Mouse (Mus musculus) midbrain, embryonic 11.5 days (tissue): ENCODE data around the gene Nudt15. TPM values are rescaled to one million over a fixed set of nuclear protein-coding genes. Genes with fewer than 3 reads are reported as not detected.
A peak's percentile ranks its signal among the peaks of the same experiment; 100 is the strongest.

Experiments used
- ATAC-seq: fragments of 200-750 bp; cut with Nextera tagmentation; 2 replicates; pipeline ENCODE4 v1.8.0; 2017; ENCODE audit warnings: moderate TSS enrichment, moderate library complexity; ENCODE audit not compliant: low FRiP score
- DNase-seq: peaks from one replicate; pipeline ENCODE4 v3.0.0; 2015; ENCODE audit warnings: low spot score; ENCODE audit errors: missing footprints
- H3K27ac ChIP-seq: fragments of 300-500 bp; sonication (generic); 2 replicates; pipeline ENCODE4 v1.5.1; 2014; ENCODE audit warnings: low read depth, low read length
- H3K27me3 ChIP-seq: fragments of 300-500 bp; sonication (generic); 2 replicates; pipeline ENCODE4 v1.6.1; 2014; ENCODE audit warnings: mild to moderate bottlenecking, low read length, moderate library complexity, mixed read lengths; ENCODE audit not compliant: control insufficient read depth, insufficient read depth
- H3K36me3 ChIP-seq: fragments of 300-500 bp; sonication (generic); 2 replicates; pipeline ENCODE4 v1.6.1; 2014; ENCODE audit warnings: mild to moderate bottlenecking, low read length, moderate library complexity, mixed read lengths; ENCODE audit not compliant: control insufficient read depth, insufficient read depth
- H3K4me1 ChIP-seq: fragments of 300-500 bp; sonication (generic); 2 replicates; pipeline ENCODE4 v1.6.1; 2014; ENCODE audit warnings: low read length; ENCODE audit not compliant: control insufficient read depth, insufficient read depth
- H3K4me2 ChIP-seq: fragments of 300-500 bp; sonication (generic); 2 replicates; pipeline ENCODE4 v1.6.1; 2014; ENCODE audit warnings: mild to moderate bottlenecking, moderate library complexity
- H3K4me3 ChIP-seq: fragments of 300-500 bp; sonication (generic); 2 replicates; pipeline ENCODE4 v1.5.1; 2014; ENCODE audit warnings: low read depth, low read length
- H3K9ac ChIP-seq: fragments of 300-500 bp; sonication (generic); 2 replicates; pipeline ENCODE4 v1.6.1; 2014; ENCODE audit warnings: low read length
- H3K9me3 ChIP-seq: fragments of 300-500 bp; sonication (generic); 2 replicates; pipeline ENCODE4 v1.6.1; 2016; ENCODE audit warnings: low read length; ENCODE audit not compliant: control insufficient read depth
- WGBS: fragments of 180-500 bp; shearing (Covaris S2); extraction: QIAGEN DNeasy Blood & Tissue Kit; methylation state at CpG from one replicate; pipeline ENCODE4 v1.1.7; 2014; 5-methylcytosine and 5-hydroxymethylcytosine counted together
- polyA plus RNA-seq: library from polyadenylated mRNA; unstranded; fragments of >200 nt; fragmentation: Nextera tagmentation; extraction: Ambion mirVana; gene quantifications from 2 replicates; pipeline ENCODE4 v1.2.1, GENCODE M21; 2014

Gene Nudt15
- polyA plus RNA-seq, 1 experiment from 2014 or later, result 10.8 TPM

DNA sequence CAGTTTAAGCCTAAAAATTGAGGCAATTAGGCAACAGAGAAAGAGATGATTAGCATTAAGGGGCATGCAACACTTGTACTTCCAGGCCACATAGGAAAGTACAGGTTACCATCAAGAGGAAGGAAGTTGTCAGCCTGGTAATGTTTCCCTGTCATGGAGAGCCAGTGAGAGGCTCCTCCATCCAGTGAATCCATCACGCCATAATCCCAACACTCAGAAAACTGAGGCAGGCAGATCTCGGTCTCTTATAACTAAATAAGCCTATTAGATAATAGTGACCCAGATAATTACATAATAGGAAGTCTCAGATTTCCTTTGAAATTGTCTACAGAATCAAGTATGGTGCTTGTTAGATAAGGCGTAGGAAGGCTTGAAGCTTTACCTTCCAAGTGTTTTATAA is 23.9 kb downstream of the Nudt15 start:
- DNase-seq (no peak), ATAC-seq (no peak)
- H3K27ac ChIP-seq, result no peak overlapping the region
- H3K9ac ChIP-seq, result no peak overlapping the region
- no peaks in the 10 kb centered on the region for H3K27me3 ChIP-seq
- WGBS, result 78% methylated on average over 3 of the region's 3 CpGs
- H3K4me3 ChIP-seq, result no peak overlapping the region
- H3K4me1 ChIP-seq, result no peaks in the 10 kb centered on the region
- no peaks in the 10 kb centered on the region for H3K9me3 ChIP-seq
- no peaks in the 10 kb centered on the region for H3K36me3 ChIP-seq
- H3K4me2 ChIP-seq, result no peak overlapping the region

DNA sequence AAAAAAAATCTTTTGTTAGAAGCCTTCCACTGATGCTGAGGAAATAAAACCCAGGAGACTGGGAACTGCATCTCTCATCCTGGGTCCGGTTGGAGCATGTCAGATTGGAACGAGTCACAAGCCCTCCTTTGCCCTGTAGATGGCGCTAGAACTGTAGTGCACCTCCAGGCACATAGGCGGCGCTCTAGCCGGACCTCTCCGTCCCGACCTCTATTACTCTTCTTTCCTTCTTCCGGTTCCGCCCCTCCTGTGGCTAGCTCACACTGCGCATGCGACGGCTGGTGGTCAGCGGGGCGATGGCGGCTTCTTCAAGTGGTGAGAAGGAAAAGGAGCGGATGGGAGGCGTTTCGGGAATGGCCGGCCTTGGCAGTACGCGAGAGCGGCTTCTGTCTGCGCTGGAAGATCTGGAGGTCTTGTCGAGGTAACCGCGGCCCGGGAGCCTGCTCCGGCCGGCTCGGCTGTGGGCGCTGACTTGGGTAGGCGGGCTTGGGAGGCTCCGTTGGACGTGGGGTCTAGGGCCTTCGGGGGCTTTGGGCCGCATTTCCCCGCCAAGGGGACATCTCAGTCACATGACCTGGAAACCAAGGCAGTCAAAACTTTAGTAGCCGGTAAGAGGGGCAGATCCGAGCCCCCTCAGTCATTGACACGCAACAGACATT is 38.1 kb downstream of the Nudt15 start, which contains the start of gene Med4:
Med4 (plus strand) TSS at position 261 of the 659 bp plus-strand sequence.
- H3K9me3 ChIP-seq, result no peaks in the 10 kb centered on the region
- peak within 1 kb of the TSS; percentile 79 for H3K9ac ChIP-seq
- peaks cover 6% of the 10 kb centered on the region for H3K4me1 ChIP-seq
- no peaks in the 10 kb centered on the region for H3K27me3 ChIP-seq
- peaks cover 2% of the 10 kb centered on the region; the same call in 1 of the 2 replicates for H3K36me3 ChIP-seq
- peak; percentile 100 for DNase-seq
- peak; percentile 97 for ATAC-seq
- under 1% methylated on average over 41 of the region's 41 CpGs for WGBS
- H3K27ac ChIP-seq, result no peak within 1 kb of the TSS
- peak within 1 kb of the TSS; percentile 88 for H3K4me2 ChIP-seq
- H3K4me3 ChIP-seq, result peak within 1 kb of the TSS; percentile 80

DNA sequence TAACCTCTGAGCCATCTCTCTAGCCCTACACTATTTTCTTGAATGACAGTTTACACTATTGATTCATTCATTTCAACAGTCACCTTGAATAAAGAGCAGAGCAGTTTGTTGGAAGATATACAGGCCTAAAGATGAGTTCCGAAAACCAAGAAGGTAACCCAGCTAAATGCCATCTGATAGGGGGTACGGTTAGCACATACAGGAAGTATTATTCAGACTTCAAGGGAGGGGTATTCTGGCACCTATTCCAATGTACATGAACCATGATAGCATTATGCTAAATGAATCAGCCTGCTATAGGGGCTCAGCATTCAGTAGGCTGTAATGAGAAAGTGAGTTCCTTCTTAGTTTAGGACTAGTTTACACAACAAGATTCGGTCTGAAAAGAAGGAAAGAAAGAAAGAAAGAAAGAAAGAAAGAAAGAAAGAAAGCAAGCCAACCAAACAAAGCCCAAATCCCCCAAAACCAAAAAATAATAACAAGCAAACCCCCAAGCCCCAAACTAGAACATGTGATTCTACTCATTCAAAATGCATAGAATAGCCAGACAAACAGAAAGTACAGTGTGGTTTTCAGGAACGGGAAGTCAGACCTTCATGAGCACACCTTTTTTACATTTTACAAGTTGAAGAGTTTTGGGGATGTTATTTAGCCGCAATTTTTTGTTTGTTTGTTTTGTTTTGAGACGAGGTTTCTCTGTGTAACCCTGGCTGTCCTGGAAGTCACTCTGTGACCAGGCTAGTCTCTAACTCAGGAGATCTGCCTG is 39.2 kb downstream of the Nudt15 start:
- DNase-seq, result no peak
- WGBS, result 86% methylated on average over 6 of the region's 6 CpGs
- ATAC-seq, result no peak
- H3K9ac ChIP-seq, result no peak overlapping the region
- no peaks in the 10 kb centered on the region for H3K27me3 ChIP-seq
- H3K9me3 ChIP-seq, result no peaks in the 10 kb centered on the region
- peaks cover 6% of the 10 kb centered on the region for H3K4me1 ChIP-seq
- peaks cover 2% of the 10 kb centered on the region; the same call in 1 of the 2 replicates for H3K36me3 ChIP-seq
- H3K4me2 ChIP-seq, result no peak overlapping the region
- no peak overlapping the region for H3K4me3 ChIP-seq
- H3K27ac ChIP-seq, result no peak overlapping the region

DNA sequence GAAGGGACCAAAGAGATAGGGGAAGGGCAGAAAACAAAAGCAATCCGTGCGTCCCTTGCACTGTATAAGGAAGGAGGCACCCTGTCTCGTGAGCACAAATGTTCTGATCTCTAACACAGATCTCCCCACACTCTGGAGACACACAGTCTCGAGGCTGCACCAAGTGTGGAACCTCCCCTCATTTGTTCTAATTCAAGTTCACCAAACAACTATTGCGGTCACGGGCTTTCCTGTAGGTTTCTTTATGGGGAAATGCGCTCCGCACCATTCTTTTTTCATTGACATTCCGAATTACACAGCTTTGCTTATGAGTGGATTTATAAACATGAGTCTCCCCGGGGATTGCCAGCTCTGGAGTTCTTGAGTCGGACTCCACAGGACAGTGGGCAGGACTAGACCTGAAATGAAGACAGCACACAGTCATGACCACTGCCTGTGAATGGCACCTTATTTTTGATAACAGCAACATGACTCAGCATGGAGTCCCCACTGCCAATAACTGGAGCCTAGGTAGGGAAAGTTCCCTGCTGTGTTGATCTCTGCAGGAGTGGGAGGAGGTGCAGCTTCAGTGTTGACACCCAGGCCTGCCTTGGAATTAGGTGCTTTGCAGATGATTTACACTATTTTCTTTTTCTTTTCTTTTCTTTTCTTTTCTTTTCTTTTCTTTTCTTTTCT is 40.2 kb downstream of the Nudt15 start:
- Histone ChIP-seq H3K4me2 (no peak overlapping the region), H3K27me3 (no peaks in the 10 kb centered on the region), H3K27ac (no peak overlapping the region), H3K9me3 (no peaks in the 10 kb centered on the region), H3K4me1 (peaks cover 6% of the 10 kb centered on the region), H3K36me3 (peaks cover 2% of the 10 kb centered on the region; the same call in 1 of the 2 replicates), H3K4me3 (no peak overlapping the region), H3K9ac (no peak overlapping the region)
- ATAC-seq (no peak), DNase-seq (no peak)
- WGBS, result 75% methylated on average over 11 of the region's 11 CpGs

DNA sequence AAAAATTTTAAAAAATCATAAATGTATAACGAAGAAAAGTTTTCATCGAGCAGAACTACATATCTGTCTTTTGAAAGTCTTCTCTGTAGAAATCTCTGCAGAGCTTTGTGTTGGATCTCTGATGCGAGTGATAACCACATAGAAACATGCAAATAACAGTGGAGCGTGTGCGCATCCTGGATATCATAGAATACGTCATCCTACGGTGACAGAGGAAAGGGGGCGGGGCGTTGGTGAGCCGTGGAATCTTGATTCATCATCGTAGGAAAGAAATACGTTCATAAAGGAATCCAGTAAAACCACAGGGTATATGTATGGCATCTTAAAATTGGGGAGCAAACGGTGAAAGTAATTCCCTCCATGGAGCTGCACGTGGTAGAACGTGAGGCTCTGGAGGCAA is 40.8 kb downstream of the Nudt15 start:
- no peak overlapping the region for H3K27ac ChIP-seq
- peaks cover 6% of the 10 kb centered on the region for H3K4me1 ChIP-seq
- no peak overlapping the region for H3K4me2 ChIP-seq
- no peak for DNase-seq
- no peak overlapping the region for H3K9ac ChIP-seq
- no peaks in the 10 kb centered on the region for H3K9me3 ChIP-seq
- no peaks in the 10 kb centered on the region for H3K36me3 ChIP-seq
- H3K27me3 ChIP-seq, result no peaks in the 10 kb centered on the region
- no peak overlapping the region for H3K4me3 ChIP-seq
- WGBS, result 90% methylated on average over 15 of the region's 15 CpGs
- ATAC-seq, result no peak

DNA sequence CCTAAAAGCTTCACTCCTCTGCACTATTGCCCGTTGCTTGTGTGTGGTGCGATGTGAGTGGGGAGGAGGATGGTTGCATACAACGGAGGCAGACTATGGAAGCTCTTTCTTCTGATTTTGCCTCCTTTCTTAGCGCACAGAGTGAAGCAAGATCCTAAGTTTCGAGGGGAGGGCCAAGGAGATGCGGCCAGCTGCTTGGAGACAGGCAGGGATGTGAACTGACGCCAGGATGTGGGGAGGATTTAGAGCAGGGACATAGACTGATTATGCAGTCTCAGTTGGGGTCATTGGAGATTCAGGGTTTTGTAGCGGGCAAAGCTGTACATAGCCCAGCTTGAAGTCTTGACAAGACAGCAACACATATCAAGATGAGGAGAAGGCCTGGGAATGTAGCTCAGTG is 41.8 kb downstream of the Nudt15 start:
- 55% methylated on average over 8 of the region's 8 CpGs for WGBS
- no peak overlapping the region for H3K27ac ChIP-seq
- ATAC-seq (no peak), DNase-seq (no peak)
- no peaks in the 10 kb centered on the region for H3K9me3 ChIP-seq
- H3K27me3 ChIP-seq, result no peaks in the 10 kb centered on the region
- H3K4me2 ChIP-seq, result no peak overlapping the region
- no peak overlapping the region for H3K4me3 ChIP-seq
- no peak overlapping the region for H3K9ac ChIP-seq
- peaks cover 6% of the 10 kb centered on the region for H3K4me1 ChIP-seq
- H3K36me3 ChIP-seq, result no peaks in the 10 kb centered on the region

DNA sequence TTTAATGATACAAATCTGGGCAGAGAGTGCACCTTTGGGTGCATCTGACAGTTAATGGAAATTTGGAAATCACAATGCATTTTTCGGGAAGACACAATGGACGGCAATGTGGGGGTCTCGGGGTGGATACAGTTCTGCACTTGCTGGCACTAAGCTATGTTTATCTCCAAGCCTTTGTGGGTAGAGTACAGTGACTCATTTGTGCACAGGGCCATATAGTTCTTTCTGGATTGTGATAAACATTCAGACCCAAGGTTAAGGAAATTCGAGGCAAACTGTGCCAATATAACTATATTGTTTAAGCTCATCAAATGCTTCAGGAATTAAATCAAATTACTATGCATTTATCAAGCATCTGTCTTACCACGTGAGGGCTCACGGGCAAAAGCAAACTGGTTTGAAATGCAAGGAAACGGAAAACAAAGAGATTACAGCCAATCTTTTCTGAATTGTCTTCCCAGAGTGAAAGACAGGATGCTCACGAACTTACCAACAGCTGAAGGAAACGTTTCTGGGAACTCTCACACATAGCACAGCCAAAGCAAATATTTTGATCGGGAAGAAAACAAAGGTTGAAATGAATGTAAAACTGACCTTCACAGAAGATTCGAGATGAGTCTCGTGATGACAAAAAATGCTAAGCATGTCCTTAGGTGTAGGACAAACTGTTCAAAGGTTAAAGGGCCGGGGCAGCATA is 44.7 kb downstream of the Nudt15 start:
- DNase-seq, result no peak

DNA sequence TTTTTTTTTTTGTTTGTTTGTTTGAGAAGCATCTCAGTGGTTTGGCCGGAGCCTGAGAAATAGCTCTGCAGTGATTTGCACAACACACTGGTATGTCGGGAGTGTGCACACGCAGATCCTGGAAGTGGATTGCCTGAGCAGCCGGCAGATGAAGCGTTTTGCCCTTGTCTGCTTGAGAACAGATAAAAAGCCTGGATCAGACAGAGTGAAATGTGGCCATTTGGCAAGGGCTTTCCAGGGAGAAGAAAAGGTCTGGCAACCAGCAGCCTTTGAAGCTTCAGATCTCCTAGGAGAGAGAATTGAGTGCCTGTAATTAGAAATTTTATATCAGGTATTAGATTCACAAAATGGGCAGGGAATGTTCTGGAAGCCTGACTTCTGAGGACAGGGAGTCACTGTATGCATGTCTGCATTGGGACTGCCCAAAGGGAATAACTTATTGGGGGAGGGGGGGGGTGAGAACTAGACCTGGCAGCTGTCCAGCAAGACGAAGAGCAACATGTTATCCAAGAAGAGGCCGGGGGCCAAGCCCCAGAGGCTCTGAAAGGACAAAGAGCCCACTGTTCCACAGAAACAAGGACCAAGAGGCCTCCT is 45.4 kb downstream of the Nudt15 start:
- DNase-seq (no peak), ATAC-seq (peak; percentile 73; the same call in 1 of the 2 replicates)
- H3K27me3 ChIP-seq, result no peaks in the 10 kb centered on the region
- H3K4me1 ChIP-seq, result no peaks in the 10 kb centered on the region
- no peak overlapping the region for H3K9ac ChIP-seq
- H3K4me3 ChIP-seq, result no peak overlapping the region
- H3K4me2 ChIP-seq, result no peak overlapping the region
- H3K9me3 ChIP-seq, result no peaks in the 10 kb centered on the region
- no peak overlapping the region for H3K27ac ChIP-seq
- WGBS, result 71% methylated on average over 7 of the region's 7 CpGs
- no peaks in the 10 kb centered on the region for H3K36me3 ChIP-seq

More for the DNA sequence above, 44.7 kb downstream of the Nudt15 start:
- 0 out of 2 replicates have a peak, but pooled peaks have one; percentile 57 for ATAC-seq
- Histone ChIP-seq H3K27me3 (no peaks in the 10 kb centered on the region), H3K4me2 (no peak overlapping the region), H3K9ac (no peak overlapping the region), H3K4me3 (no peak overlapping the region), H3K36me3 (no peaks in the 10 kb centered on the region), H3K4me1 (no peaks in the 10 kb centered on the region), H3K27ac (no peak overlapping the region), H3K9me3 (no peaks in the 10 kb centered on the region)
- 74% methylated on average over 13 of the region's 13 CpGs for WGBS
